Mouse (Mus musculus): ENCODE results near the gene 4933403O08Rik. TPM values are rescaled to one million over a fixed set of nuclear protein-coding genes. Genes with fewer than 3 reads are reported as not detected.

Gene 4933403O08Rik
- under 1 TPM in 1 of 2 experiments, not detected in 1; 0.35 TPM for total RNA-seq (2021)
- long read RNA-seq, experiment 1: 0 reads
- long read RNA-seq, experiment 2: 0 reads

GRCm38 (mm10) chrX:112238749-112239148 lies at the start of gene 4933403O08Rik:
TSS of gene 4933403O08Rik (plus strand) at chrX:112239049.
- no peak for DNase-seq (ENCODE audit: extremely low spot score in 1 of 2, low spot score in 2 of 2)
- Histone ChIP-seq H3K4me3 (no peak within 1 kb of the TSS), H3K27ac (no peak within 1 kb of the TSS)
- intact Hi-C loops (cut with DNase I): no loop called here
- no peak for TF ChIP-seq CTCF (IDR thresholded peaks at IDR 0.05)

- intact Hi-C loops (cut with DNase I): no loop called here
- no peak overlapping the region for H3K27ac ChIP-seq
- no peak overlapping the region for H3K4me3 ChIP-seq
- TF ChIP-seq CTCF (IDR thresholded peaks at IDR 0.05): no peak
- DNase-seq (ENCODE audit: extremely low spot score in 1 of 2, low spot score in 2 of 2): no peak
These were observed 4.1 kb downstream of the 4933403O08Rik start for GRCm38 (mm10) chrX:112242916-112243315.

GRCm38 (mm10) chrX:112255513-112255912 lies 16.7 kb downstream of the 4933403O08Rik start:
- intact Hi-C loops (cut with DNase I): no loop called here
- peak in 1 of 2 experiments; percentile 7 for DNase-seq (ENCODE audit: extremely low spot score in 1 of 2, low spot score in 2 of 2)
- Histone ChIP-seq H3K4me3 (no peak overlapping the region), H3K27ac (no peak overlapping the region)
- TF ChIP-seq CTCF (IDR thresholded peaks at IDR 0.05): no peak

GRCm38 (mm10) chrX:112273550-112273949 lies 34.7 kb downstream of the 4933403O08Rik start:
- DNase-seq (ENCODE audit: extremely low spot score in 1 of 2, low spot score in 2 of 2): no peak
- intact Hi-C loops (cut with DNase I): no loop called here
- Histone ChIP-seq H3K27ac (no peak overlapping the region), H3K4me3 (no peak overlapping the region)
- no peak for TF ChIP-seq CTCF (IDR thresholded peaks at IDR 0.05)

Other genes starting within 250 kb of the 4933403O08Rik start
- not detected for gene Tex16, start 228.0 kb upstream of the 4933403O08Rik start, total RNA-seq (2021)
- 1 to 10 TPM; 4.9 to 6.0 TPM for gene Apool, start 72.3 kb downstream of the 4933403O08Rik start, total RNA-seq (2021)
- gene Satl1, start 167.7 kb downstream of the 4933403O08Rik start, total RNA-seq (2021): not detected